Mouse (Mus musculus) forebrain, embryonic 14.5 days (tissue): Measurements from ENCODE around the gene Stx12. TPM values are rescaled to one million over a fixed set of nuclear protein-coding genes. Genes with fewer than 3 reads are reported as not detected.
"Not testable (repeated sequence)": the region's sequence is repeated elsewhere in the genome, so short reads cannot be mapped to it uniquely, and the experiment has no call there.

Source experiments
- ATAC-seq: fragments of 200-750 bp; cut with Nextera tagmentation; 2 replicates; pipeline ENCODE4 v1.8.0; 2017; ENCODE audit warnings: mild to moderate bottlenecking, moderate library complexity
- DNase-seq: peaks from one replicate; pipeline ENCODE4 v3.0.0-alpha.2; 2015; ENCODE audit warnings: low spot score
- H3K27ac ChIP-seq: fragments of 300-500 bp; sonication (generic); 2 replicates; pipeline ENCODE4 v1.5.1; 2014; ENCODE audit warnings: low read depth, mild to moderate bottlenecking, control low read depth, low read length, moderate library complexity
- H3K27me3 ChIP-seq: fragments of 300-500 bp; sonication (generic); replicated peaks from 2 replicates; pipeline ENCODE4 v1.6.1; 2014; ENCODE audit warnings: low read length, control low read depth, mixed read lengths; ENCODE audit not compliant: control insufficient read depth, insufficient read depth
- H3K36me3 ChIP-seq: fragments of 300-500 bp; sonication (generic); 2 replicates; pipeline ENCODE4 v1.6.1; 2014; ENCODE audit warnings: low read length, control low read depth; ENCODE audit not compliant: control insufficient read depth, insufficient read depth
- H3K4me1 ChIP-seq: fragments of 300-500 bp; sonication (generic); 2 replicates; pipeline ENCODE4 v1.6.1; 2014; ENCODE audit warnings: antibody characterized with exemption, low read length, control low read depth; ENCODE audit not compliant: control insufficient read depth, insufficient read depth
- H3K4me2 ChIP-seq: fragments of 300-500 bp; sonication (generic); 2 replicates; pipeline ENCODE4 v1.6.1; 2014; ENCODE audit warnings: mild to moderate bottlenecking, control low read depth, low read length
- H3K4me3 ChIP-seq: fragments of 300-500 bp; sonication (generic); 2 replicates; pipeline ENCODE4 v1.5.1; 2014; ENCODE audit warnings: low read depth, low read length, control low read depth
- H3K9ac ChIP-seq: fragments of 300-500 bp; sonication (generic); 2 replicates; pipeline ENCODE4 v1.6.1; 2014; ENCODE audit warnings: mild to moderate bottlenecking, low read length, control low read depth, moderate library complexity
- H3K9me3 ChIP-seq: fragments of 300-500 bp; sonication (generic); replicated peaks from 2 replicates; pipeline ENCODE4 v1.6.1; 2016; ENCODE audit warnings: low read length, control low read depth, mixed read lengths; ENCODE audit not compliant: control insufficient read depth
- WGBS: fragments of 180-500 bp; shearing (Covaris S2); extraction: QIAGEN DNeasy Blood & Tissue Kit; methylation state at CpG from one replicate; pipeline ENCODE4 v1.1.7; 2014; 5-methylcytosine and 5-hydroxymethylcytosine counted together
- polyA plus RNA-seq: library from polyadenylated mRNA; unstranded; fragments of >200 nt; fragmentation: Nextera tagmentation; extraction: Ambion mirVana; gene quantifications from 2 replicates; pipeline ENCODE4 v1.2.1, GENCODE M21; 2014

Stx12 gene
- polyA plus RNA-seq, 1 experiment from 2014 or later = 176 TPM

- H3K9me3 ChIP-seq, DNase-seq, H3K27ac ChIP-seq, ATAC-seq, H3K4me2 ChIP-seq, H3K9ac ChIP-seq, H3K27me3 ChIP-seq, H3K4me3 ChIP-seq: not testable (repeated sequence)
- WGBS = 84% methylated on average over 6 of the region's 6 CpGs
- peaks cover 42% of the 10 kb centered on the region for H3K36me3 ChIP-seq
- H3K4me1 ChIP-seq = peaks cover 10% of the 10 kb centered on the region
Observed at GRCm38 (mm10) chr4:132918493-132918892, 34.2 kb upstream of the Stx12 start.

GRCm38 (mm10) chr4:132912156-132912555, 27.8 kb upstream of the Stx12 start:
- 90% methylated on average over 6 of the region's 6 CpGs for WGBS
- peaks cover 82% of the 10 kb centered on the region for H3K36me3 ChIP-seq
- ATAC-seq (no peak), DNase-seq (no peak)
- no peak overlapping the region for H3K4me2 ChIP-seq
- H3K4me1 ChIP-seq = no peaks in the 10 kb centered on the region
- no peak overlapping the region for H3K9ac ChIP-seq
- H3K4me3 ChIP-seq = no peak overlapping the region
- no peaks in the 10 kb centered on the region for H3K27me3 ChIP-seq
- no peak overlapping the region for H3K27ac ChIP-seq
- H3K9me3 ChIP-seq = no peaks in the 10 kb centered on the region

GRCm38 (mm10) chr4:132905843-132906360, 21.6 kb upstream of the Stx12 start:
- Histone ChIP-seq H3K4me3 (no peak overlapping the region), H3K4me1 (no peaks in the 10 kb centered on the region), H3K27ac (no peak overlapping the region), H3K36me3 (peaks cover 80% of the 10 kb centered on the region), H3K4me2 (no peak overlapping the region), H3K9me3 (no peaks in the 10 kb centered on the region), H3K27me3 (no peaks in the 10 kb centered on the region), H3K9ac (no peak overlapping the region)
- 95% methylated on average over 5 of the region's 5 CpGs for WGBS
- no peak for DNase-seq
- no peak for ATAC-seq

- Histone ChIP-seq H3K9ac (no peak overlapping the region), H3K27me3 (no peaks in the 10 kb centered on the region), H3K4me2 (no peak overlapping the region), H3K9me3 (no peaks in the 10 kb centered on the region), H3K4me3 (no peak overlapping the region), H3K4me1 (no peaks in the 10 kb centered on the region), H3K27ac (no peak overlapping the region; the same call in 1 of the 2 replicates), H3K36me3 (peaks cover 75% of the 10 kb centered on the region)
- no peak for DNase-seq
- ATAC-seq = no peak
- WGBS = 87% methylated on average over 9 of the region's 9 CpGs
Observed at GRCm38 (mm10) chr4:132904765-132905309, 20.5 kb upstream of the Stx12 start.

GRCm38 (mm10) chr4:132904071-132904470, 19.8 kb upstream of the Stx12 start:
- ATAC-seq = no peak
- no peak for DNase-seq
- no peaks in the 10 kb centered on the region for H3K9me3 ChIP-seq
- WGBS = 92% methylated on average over 2 of the region's 2 CpGs
- H3K27me3 ChIP-seq = no peaks in the 10 kb centered on the region
- no peaks in the 10 kb centered on the region for H3K4me1 ChIP-seq
- peaks cover 68% of the 10 kb centered on the region for H3K36me3 ChIP-seq
- H3K9ac ChIP-seq = no peak overlapping the region
- no peak overlapping the region for H3K4me3 ChIP-seq
- H3K4me2 ChIP-seq = no peak overlapping the region
- H3K27ac ChIP-seq = no peak overlapping the region

- H3K9me3 ChIP-seq = no peaks in the 10 kb centered on the region
- WGBS = 87% methylated on average over 9 of the region's 9 CpGs
- DNase-seq (no peak), ATAC-seq (no peak)
- no peaks in the 10 kb centered on the region for H3K27me3 ChIP-seq
- H3K4me2 ChIP-seq = no peak overlapping the region
- no peak overlapping the region for H3K9ac ChIP-seq
- H3K27ac ChIP-seq = no peak overlapping the region
- peaks cover 27% of the 10 kb centered on the region for H3K36me3 ChIP-seq
- no peak overlapping the region for H3K4me3 ChIP-seq
- no peaks in the 10 kb centered on the region for H3K4me1 ChIP-seq
Observed at GRCm38 (mm10) chr4:132898197-132898596, 13.9 kb upstream of the Stx12 start.

- Histone ChIP-seq H3K9ac (no peak overlapping the region), H3K4me3 (no peak overlapping the region), H3K27me3 (no peaks in the 10 kb centered on the region), H3K9me3 (no peaks in the 10 kb centered on the region), H3K36me3 (no peaks in the 10 kb centered on the region), H3K27ac (no peak overlapping the region), H3K4me1 (no peaks in the 10 kb centered on the region), H3K4me2 (no peak overlapping the region)
- 5% methylated on average over 7 of the region's 7 CpGs for WGBS
- ATAC-seq (no peak), DNase-seq (peak; percentile 26)
Observed at GRCm38 (mm10) chr4:132894402-132894801, 10.1 kb upstream of the Stx12 start.

- Histone ChIP-seq H3K4me3 (peak overlapping the region; percentile 97), H3K9ac (peak overlapping the region; percentile 96), H3K4me1 (peaks cover 7% of the 10 kb centered on the region; the same call in 1 of the 2 replicates), H3K36me3 (0 out of 2 replicates have a peak, but pooled peaks cover 3% of the 10 kb centered on the region), H3K27me3 (no peaks in the 10 kb centered on the region), H3K9me3 (no peaks in the 10 kb centered on the region), H3K4me2 (peak overlapping the region; percentile 96), H3K27ac (peak overlapping the region; percentile 33; the same call in 1 of the 2 replicates)
- 14% methylated on average over 9 of the region's 9 CpGs for WGBS
- peak; percentile 37; the same call in 1 of the 2 replicates for ATAC-seq
- DNase-seq = peak; percentile 2
Observed at GRCm38 (mm10) chr4:132884844-132885374, 600 bp upstream of the Stx12 start.

- ATAC-seq (no peak), DNase-seq (no peak)
- Histone ChIP-seq H3K36me3 (0 out of 2 replicates have a peak, but pooled peaks cover 7% of the 10 kb centered on the region), H3K27ac (no peak overlapping the region), H3K9ac (peak overlapping the region; percentile 96), H3K4me1 (peaks cover 7% of the 10 kb centered on the region; the same call in 1 of the 2 replicates), H3K27me3 (no peaks in the 10 kb centered on the region), H3K4me3 (peak overlapping the region; percentile 97), H3K4me2 (peak overlapping the region; percentile 96), H3K9me3 (no peaks in the 10 kb centered on the region)
- 5% methylated on average over 21 of the region's 21 CpGs for WGBS
Observed at GRCm38 (mm10) chr4:132883561-132884063, 697 bp downstream of the Stx12 start.
